ENCODE assay signal across 8 mouse cellular contexts in the genomic region with DNA sequence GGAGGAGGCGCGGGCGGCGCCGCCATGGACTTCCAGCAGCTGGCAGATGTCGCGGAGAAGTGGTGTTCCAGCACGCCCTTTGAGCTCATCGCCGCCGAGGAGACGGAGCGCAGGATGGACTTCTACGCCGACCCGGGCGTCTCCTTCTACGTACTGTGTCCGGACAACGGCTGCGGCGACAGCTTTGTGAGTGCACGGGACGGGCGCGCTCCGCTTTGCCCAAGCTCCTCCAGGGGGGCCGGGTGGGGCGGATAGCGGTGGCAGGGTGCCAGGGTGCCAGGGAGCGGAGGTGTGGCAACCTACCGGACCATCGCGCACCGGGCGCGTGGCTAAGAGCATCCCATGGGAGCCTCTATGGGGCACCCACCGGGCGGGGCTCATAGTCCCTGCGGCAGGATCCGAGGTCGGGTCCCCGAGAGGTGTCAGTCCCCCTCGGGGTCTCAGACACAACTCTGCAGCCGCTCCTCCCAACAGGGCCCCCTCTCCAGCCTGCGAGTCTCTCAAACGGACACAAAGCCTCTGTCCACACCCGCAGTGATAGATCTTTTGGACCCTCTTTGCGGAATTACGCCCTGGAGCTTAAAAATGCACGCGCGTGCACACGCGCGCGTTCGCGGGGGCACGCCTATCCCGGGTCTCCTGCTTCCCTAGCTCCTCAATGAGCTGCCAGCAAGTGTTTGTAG. TPM values are rescaled to one million over a fixed set of nuclear protein-coding genes. Genes with fewer than 3 reads are reported as not detected.
DNase-seq lines count a peak whose midpoint lies in the region; ATAC-seq lines count a peak whose summit lies in the region.

No protein-coding gene starts in this region.

- peak overlapping the region; percentile 56 for H3K9ac ChIP-seq in limb, embryonic 11.5 days (ENCODE audit: low read length)
- H3K9ac ChIP-seq in neural tube, embryonic 15.5 days (replicated peaks): peak overlapping the region; percentile 80

- ATAC-seq in limb, embryonic 11.5 days (ENCODE audit: insufficient number of reproducible peaks, low FRiP score, low TSS enrichment, low read depth): peak; percentile 78; the same call in 1 of the 2 replicates
- peak; percentile 76 for ATAC-seq in neural tube, embryonic 15.5 days (ENCODE audit: low FRiP score)

- no peak overlapping the region for H3K27ac ChIP-seq in limb, embryonic 11.5 days (replicated peaks; ENCODE audit: low read depth, low read length)
- H3K27ac ChIP-seq in neural tube, embryonic 15.5 days (replicated peaks): peak overlapping the region; percentile 80

- H3K27me3 ChIP-seq in erythroblast, embryonic 14.5 days (ENCODE audit: control insufficient read depth): peaks cover 29% of the 10 kb centered on the region
- H3K27me3 ChIP-seq in limb, embryonic 11.5 days (ENCODE audit: control insufficient read depth, insufficient read depth, low read length): peaks cover 2% of the 10 kb centered on the region; the same call in 1 of the 2 replicates
- H3K27me3 ChIP-seq in neural tube, embryonic 15.5 days (replicated peaks): 0 out of 2 replicates have a peak, but pooled peaks cover 5% of the 10 kb centered on the region

- H3K4me1 ChIP-seq in erythroblast, embryonic 14.5 days (ENCODE audit: control insufficient read depth): peaks cover 36% of the 10 kb centered on the region
- peaks cover 2% of the 10 kb centered on the region; the same call in 1 of the 2 replicates for H3K4me1 ChIP-seq in limb, embryonic 11.5 days (ENCODE audit: control insufficient read depth, insufficient read depth, low read length)
- peaks cover 31% of the 10 kb centered on the region for H3K4me1 ChIP-seq in neural tube, embryonic 15.5 days

- intact Hi-C loops in left cerebral cortex, postnatal 25 days (cut with DNase I): loop anchor here (5.0 kb wide), 1 partner anchor 50 kb away; no protein-coding TSS in a partner anchor

- H3K9me3 ChIP-seq in erythroblast, embryonic 14.5 days (ENCODE audit: control insufficient read depth, low read length): no peaks in the 10 kb centered on the region
- no peaks in the 10 kb centered on the region for H3K9me3 ChIP-seq in limb, embryonic 11.5 days (ENCODE audit: control insufficient read depth, low read length)
- H3K9me3 ChIP-seq in neural tube, embryonic 15.5 days (replicated peaks): no peaks in the 10 kb centered on the region

- peak overlapping the region; percentile 83 for H3K4me3 ChIP-seq in erythroblast, embryonic 14.5 days (replicated peaks)
- peak overlapping the region; percentile 84 for H3K4me3 ChIP-seq in limb, embryonic 11.5 days (ENCODE audit: low read depth, low read length)
- peak overlapping the region; percentile 80 for H3K4me3 ChIP-seq in neural tube, embryonic 15.5 days (replicated peaks)

- no peaks in the 10 kb centered on the region for H3K36me3 ChIP-seq in erythroblast, embryonic 14.5 days (ENCODE audit: control insufficient read depth)
- H3K36me3 ChIP-seq in limb, embryonic 11.5 days (ENCODE audit: control insufficient read depth, insufficient read depth, low read length): no peaks in the 10 kb centered on the region
- H3K36me3 ChIP-seq in neural tube, embryonic 15.5 days: no peaks in the 10 kb centered on the region

- H3K4me2 ChIP-seq in limb, embryonic 11.5 days (ENCODE audit: low read depth, severe bottlenecking): peak overlapping the region; percentile 98
- peak overlapping the region; percentile 82 for H3K4me2 ChIP-seq in neural tube, embryonic 15.5 days

- DNase-seq in left cerebral cortex, postnatal 25 days (ENCODE audit: low spot score in 2 of 2): peak; percentile 31 to 34
- no peak for DNase-seq in left cerebral cortex, adult 11 months (ENCODE audit: low spot score)
- DNase-seq in ZHBTc4 (ENCODE audit: low read depth, low spot score): peak; percentile 78
- DNase-seq in limb, embryonic 11.5 days (ENCODE audit: low spot score): peak; percentile 61
- no peak for DNase-seq in natural killer cell, adult 2 months (ENCODE audit: low spot score in 2 of 2)
- no peak for DNase-seq in frontal cortex, postnatal 36 days (ENCODE audit: low spot score in 2 of 2)

- under 1% methylated on average over 59 of the region's 61 CpGs for WGBS in limb, embryonic 11.5 days
- under 1% methylated on average over 60 of the region's 61 CpGs for WGBS in neural tube, embryonic 15.5 days

RNA-seq across cellular contexts. Expression of a gene that starts 0.5 kb away (rescaled TPM):
- total RNA-seq in left cerebral cortex, postnatal 25 days (2021): 10 to 100 TPM; 80.3 to 90.3 TPM
- 0.05 and 0.09 TPM in 2 replicates for polyA plus RNA-seq in erythroblast, embryonic 14.5 days (2012)
- 7.0 and 7.8 TPM in 2 replicates for polyA plus RNA-seq in limb, embryonic 11.5 days (2014; fragmentation: Nextera tagmentation; extraction: Ambion mirVana)
- 62.7 and 75.0 TPM in 2 replicates for polyA plus RNA-seq in neural tube, embryonic 15.5 days (2015; fragmentation: Nextera tagmentation; extraction: Ambion mirVana)

Comparison
In these comparisons a context has a peak if more than half of its experiments do, and no peak if none do; other contexts are left out.
1. DNase-seq: peak in left cerebral cortex, postnatal 25 days (2 of 2), ZHBTc4 (single experiment) and limb, embryonic 11.5 days (single experiment); none in left cerebral cortex, adult 11 months (single experiment), natural killer cell, adult 2 months (0 of 2) and frontal cortex, postnatal 36 days (0 of 2).
2. Peak in every context shown above with its lines, with median percentiles within 50 percentile points of each other: H3K4me3 ChIP-seq.